Mouse (Mus musculus): ENCODE measurements around the gene Gm20388.

Gm20388 gene

DNA sequence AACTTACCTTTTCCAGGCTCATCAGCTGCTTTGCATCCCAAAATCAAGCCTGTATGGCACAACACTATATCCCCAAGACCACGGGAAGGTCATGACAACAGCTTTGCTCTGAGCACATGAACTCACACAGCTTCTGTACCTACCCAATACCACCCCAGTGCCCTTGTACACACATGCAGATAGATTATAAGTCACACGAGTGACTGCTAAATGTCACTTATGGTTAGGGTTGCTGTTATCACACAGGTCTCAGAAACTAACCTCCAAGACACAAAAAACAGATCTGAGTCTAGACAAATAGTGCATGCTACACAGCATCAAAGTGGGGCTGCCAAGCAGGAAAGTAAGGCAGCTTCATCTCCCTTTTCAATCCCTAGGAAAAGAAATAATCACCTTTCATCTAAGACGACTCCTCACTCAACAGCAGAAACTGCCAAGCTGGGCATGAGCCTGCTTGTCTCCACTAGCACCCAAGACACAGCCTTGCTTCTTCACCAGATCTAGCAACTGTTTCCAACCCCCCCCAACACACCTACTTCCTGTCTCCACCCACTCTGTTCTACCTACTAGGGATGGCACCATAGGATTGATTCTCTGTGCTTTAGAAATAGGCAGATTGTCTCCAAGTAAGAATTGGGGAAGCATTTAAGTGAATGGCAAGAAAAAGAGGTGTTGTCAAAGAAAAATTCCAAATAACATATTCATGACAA is 3043.6 kb downstream of the Gm20388 start:
- no peak for DNase-seq (ENCODE audit: low read depth, low spot score)

DNA sequence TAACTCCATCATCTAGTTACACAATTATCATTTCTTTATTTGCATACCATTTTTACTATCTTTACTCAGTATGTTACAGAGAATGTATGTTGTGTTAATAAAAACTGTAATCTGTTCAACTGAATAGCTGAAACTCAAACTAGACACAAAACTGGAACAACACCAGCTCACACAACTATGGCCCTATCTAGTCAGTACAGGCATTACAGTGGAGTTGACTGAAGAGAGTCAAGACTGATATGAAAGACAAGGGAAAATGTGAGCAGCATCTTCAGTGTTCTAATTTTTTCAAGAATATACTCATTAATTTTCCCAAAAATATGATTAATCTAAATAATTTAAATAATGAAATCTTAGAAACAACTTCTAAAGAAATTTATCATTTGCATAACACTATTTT is 3044.6 kb downstream of the Gm20388 start:
- no peak for DNase-seq (ENCODE audit: low read depth, low spot score)

DNA sequence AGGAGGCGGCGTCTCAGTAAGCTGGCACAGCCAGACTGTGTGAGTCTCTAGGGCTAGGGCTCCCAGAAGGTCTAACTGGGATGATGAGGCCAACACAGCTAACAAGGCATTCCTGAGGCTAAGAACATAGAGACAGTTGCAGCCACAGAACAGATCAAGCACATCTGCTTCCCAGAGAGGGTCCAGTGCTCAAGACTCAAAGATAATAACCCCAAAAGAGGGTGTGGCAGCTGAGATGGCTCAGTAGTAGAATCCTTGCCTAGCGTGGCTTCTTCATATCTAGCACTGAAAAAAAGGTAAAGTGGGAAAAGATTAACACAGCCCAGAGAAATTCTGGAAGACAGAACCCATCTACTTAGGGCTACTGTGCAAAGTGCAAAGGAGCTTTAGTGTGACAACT is 3045.4 kb downstream of the Gm20388 start:
- no peak for DNase-seq (ENCODE audit: low read depth, low spot score)

DNA sequence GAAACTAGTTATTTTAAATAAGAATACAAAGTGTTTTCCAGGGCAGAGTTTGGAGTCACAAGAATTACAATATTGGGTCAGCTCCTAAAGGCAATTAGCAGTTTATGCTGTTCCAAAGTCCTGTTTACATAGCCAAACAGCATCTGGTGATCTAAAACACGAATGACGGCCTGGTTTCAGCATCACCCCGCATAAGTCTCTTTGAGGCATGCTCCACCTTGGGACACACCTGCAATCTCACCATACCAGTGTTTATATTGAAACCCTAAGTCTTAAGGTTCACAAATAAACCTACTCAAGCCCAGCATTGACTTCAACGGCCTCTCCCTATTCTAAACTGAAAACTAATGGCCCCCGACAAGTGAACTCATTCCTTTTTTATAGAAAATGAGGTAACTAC is 3049.7 kb downstream of the Gm20388 start:
- DNase-seq (ENCODE audit: low read depth, low spot score): no peak

DNA sequence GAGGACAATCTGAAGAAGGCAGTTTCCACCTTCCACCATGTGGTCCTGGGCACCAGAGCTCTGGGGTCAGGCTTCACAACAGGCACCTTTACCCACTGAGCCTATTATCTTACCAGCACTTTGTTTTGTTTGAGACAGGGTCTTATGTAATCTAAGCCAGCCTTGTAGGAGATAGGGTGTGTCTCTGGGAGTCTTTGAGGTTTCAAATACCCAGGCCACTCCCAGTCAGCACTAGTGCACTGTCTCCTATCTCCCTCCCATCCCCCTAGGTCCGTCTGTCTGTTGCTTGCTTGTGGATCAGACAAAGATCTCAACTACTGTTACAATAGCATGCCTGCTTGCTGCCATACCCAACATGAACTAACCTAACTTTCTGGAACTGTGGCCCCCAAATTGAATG is 3050.3 kb downstream of the Gm20388 start:
- DNase-seq (ENCODE audit: low read depth, low spot score): no peak

DNA sequence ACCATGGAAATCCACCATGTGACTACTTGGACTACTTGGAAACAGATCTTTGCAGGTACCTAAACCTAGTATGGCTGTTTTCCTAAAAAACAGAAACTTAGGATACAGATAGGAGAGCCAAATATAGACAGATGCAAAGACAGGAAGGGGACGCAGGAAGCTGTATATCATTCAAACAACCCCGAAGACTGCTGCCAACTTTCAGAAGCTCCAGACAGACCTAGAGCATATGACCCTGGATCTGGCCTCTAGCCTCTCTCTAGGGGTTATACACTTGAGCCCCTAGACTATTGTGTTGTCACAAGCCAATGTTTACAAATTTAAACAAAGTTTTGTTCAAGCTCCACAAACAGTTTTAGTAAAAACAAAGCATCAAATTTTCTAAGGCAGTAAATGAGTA is 3050.8 kb downstream of the Gm20388 start:
- no peak for DNase-seq (ENCODE audit: low read depth, low spot score)

DNA sequence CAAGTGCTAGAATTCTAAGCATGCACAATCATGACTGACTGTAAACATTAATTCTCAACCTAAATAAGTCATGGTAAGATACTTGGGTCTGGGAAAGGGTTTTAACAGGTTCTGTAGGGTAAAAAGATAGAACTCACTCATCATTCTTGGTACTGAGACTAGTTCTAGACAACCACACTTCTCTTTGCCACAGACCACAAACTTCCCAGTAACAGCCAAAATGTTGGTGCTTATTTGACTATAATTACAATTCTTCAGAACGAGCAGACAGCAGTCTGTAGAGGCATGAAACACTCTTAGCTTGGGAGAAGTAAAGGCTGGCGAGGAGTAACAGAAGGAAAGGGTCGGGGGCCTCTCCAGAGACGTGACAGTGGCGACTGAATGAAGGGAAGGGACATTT is 3051.4 kb downstream of the Gm20388 start:
- no peak for DNase-seq (ENCODE audit: low read depth, low spot score)

DNA sequence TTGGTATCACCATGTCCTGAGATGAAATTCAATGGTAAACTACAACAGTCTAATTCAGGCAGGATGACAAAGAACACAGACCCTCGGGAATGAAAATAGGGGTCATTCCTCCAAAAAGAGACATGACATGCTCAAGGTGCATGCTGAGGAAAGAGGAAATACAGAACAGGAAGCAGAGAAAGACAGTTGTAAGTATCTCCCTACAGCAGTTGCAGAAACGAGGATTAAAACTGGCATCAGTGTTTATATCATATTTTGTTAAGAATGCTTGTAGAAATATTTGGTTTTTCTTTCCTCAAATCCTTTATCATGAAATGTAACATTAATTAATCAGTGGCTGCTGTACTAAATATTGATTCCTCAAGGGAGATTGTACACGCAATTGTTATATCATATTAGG is 3056.0 kb downstream of the Gm20388 start:
- DNase-seq (ENCODE audit: low read depth, low spot score): no peak

DNA sequence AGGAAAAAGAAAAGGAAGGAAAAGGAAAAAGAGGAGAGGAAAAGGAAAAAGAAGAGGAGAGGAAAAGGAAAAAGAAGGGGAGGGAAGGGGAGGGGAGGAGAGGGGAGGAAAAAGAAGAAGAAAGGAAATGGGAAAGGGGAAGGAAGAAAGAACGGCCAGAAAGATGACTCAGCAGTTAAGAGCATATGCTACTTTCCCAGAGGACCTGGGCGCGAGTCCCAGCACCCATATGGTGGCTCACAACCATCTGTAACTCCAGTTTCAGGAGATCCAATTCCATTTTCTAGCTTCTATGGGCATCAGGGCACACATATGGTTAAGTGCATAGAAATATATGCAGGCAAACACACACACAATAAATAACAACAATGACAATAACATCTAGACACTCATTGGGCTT is 3057.5 kb downstream of the Gm20388 start:
- no peak for DNase-seq (ENCODE audit: low read depth, low spot score)

DNA sequence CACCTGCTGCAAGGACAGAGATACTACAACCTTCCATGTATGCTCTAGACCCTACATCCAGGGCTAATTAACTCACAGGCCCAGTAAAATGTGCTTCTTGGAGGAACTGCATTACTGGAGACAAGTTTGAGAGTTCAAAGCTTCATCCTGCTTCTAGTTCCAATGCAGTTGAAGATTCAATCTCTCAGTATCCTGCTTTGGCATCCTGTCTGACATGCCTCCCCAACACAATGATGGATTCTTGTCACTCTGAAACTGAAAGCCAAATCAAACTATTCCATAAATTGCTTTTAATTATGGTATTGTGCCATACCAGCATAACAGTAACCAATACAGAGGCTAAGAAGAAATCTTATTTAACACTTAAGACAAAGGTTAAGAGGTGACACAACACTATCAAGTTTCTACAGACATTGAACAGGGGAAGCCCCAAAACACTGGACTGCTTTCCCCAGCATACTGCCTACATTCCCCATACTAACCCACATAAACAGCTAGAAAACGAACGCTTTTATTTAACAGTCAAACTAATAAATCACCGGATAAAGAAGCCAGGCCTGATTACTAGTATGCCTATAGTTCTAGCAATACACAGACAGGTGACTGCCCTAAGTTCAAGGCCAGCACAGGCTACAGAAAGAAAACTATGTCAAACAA is 3059.5 kb downstream of the Gm20388 start:
- DNase-seq (ENCODE audit: low read depth, low spot score): no peak

DNA sequence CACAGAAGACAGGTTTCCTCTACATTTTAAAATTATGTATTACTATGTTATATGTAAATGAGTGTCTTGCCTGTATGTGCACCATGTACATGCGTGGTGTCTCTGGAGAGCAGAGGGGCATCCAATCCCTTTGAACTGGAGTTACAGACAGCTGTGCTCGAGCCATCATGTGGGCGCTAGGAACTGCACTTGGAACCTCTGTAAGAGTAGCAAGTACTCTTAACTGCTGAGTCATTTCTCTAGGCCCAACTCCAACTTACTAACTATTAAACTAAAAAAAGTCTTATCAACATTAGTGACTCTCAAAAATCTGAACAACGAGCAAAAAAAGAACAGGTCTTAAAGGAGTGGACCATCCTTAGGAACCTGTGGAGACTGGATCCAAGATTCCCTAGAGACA is 3065.4 kb downstream of the Gm20388 start:
- DNase-seq (ENCODE audit: low read depth, low spot score): no peak

DNA sequence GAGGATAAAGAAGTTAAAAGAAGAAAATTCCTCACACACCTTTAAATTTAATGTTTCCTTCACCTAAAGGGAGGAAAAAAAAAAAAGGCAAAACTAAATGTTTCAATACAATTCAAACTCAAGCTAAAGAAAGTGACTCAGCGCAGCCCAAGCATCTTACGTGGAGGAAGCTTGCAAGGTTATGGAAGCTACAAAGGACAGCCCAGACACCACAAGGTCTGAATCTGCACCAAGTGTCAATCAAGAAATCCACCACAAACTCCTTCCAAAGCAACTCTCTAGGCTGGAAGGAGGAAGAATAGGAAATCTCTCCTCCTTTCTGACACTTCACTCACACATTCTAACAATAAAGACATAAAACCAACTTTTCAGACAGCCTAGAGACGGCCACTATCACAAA is 3068.8 kb downstream of the Gm20388 start:
- no peak for DNase-seq (ENCODE audit: low read depth, low spot score)

DNA sequence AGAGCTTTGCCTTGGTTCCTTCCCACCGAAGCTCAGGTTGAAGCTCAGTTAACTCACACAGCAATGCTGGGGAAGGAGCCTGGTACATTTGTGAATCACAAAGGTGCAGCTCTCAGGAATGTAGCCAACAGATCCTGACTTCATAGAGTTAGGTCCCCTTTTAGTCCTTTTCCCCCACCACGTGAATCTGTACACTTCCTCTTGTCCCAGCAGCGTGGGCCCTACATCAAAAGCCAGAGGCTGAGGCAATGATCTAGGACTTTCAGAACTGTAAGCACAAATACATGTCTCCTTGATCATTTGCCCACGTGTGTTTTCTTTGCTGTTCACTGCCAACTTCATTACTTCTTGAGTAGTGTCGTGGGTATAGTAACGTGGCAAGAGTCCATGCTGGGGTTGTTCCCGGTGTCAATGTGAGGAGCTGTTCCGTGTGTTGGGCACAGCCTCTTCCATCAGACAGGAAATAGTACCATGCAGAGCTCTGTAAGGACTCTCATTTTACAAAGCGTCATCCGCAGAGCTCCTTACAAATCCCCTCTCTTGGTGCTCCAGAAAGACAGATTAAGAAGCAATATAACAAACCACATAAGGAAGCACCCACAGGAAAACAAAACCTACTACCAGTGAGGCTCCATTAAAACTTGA is 3069.3 kb downstream of the Gm20388 start:
- no peak for DNase-seq (ENCODE audit: low read depth, low spot score)

DNA sequence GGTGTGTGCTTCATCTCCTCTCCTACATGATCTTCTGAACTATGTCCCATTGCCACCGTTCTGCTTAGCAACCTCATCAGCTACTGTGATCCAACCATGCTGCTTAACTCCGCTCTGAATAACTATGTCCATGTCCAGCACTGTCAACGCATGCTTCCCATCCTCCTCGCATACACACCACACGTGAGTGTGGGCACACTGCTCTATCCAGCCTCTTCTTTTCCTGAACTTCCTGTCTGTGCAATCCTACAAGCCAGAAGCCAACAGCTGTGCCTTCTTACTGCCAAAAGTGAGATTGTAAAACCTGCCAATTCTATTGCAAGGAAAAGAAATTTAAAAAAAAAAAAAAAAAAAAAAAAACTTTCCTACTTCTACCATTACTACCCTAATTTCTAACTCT is 3071.0 kb downstream of the Gm20388 start:
- DNase-seq (ENCODE audit: low read depth, low spot score): no peak

DNA sequence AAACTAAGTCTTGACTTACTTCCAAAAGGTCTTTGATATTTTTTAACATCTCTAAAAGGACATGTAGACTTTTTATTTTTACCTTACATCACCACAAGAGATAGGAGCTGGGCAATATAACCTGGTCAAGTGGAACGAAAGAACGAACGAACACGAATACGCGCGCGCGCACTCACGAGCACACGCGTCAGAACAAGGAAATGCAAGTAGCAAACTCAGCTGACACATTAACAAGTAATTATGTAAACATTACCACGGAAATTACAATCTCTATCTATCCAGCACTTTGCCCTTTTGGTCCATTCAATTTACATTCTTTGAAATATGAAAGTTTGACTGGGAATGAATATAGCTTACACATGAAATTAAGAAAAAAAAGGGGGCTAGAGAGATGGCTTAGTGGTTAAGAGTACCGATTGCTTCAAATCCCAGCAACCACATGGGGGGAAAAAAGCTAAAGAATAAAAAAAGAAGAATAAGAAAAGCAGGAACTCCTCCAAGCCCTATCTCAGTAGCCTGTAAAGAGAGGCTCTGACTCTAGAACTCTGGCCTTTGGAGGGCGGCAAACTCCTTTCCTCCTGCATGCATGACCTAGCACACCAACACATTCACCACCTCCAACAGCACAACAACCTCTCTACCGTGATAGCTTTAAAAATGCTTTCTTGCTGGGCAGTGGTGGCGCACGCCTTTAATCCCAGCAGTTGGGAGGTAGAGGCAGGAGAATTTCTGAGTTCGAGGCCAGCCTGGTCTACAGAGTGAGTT is 3072.7 kb downstream of the Gm20388 start:
- no peak for DNase-seq (ENCODE audit: low read depth, low spot score)

DNA sequence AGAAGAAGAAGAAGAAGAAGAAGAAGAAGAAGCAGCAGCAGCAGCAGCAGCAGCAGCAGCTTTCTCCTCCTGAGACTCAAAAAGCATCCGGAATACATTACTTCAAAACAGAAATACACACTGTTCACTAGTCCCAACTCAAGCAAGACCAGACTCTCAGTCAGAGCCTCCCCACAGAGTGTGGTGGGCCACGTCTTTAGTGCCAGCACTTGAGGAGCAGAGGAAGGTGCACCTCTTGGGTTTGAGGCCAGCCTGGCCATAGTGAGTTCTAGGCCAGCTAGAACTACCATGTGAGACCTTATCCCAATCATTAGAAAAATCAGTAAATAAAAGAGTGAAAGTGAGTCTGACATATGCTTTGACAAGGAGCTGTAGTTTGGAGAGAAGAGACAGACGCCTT is 3073.5 kb downstream of the Gm20388 start:
- no peak for DNase-seq (ENCODE audit: low read depth, low spot score)

DNA sequence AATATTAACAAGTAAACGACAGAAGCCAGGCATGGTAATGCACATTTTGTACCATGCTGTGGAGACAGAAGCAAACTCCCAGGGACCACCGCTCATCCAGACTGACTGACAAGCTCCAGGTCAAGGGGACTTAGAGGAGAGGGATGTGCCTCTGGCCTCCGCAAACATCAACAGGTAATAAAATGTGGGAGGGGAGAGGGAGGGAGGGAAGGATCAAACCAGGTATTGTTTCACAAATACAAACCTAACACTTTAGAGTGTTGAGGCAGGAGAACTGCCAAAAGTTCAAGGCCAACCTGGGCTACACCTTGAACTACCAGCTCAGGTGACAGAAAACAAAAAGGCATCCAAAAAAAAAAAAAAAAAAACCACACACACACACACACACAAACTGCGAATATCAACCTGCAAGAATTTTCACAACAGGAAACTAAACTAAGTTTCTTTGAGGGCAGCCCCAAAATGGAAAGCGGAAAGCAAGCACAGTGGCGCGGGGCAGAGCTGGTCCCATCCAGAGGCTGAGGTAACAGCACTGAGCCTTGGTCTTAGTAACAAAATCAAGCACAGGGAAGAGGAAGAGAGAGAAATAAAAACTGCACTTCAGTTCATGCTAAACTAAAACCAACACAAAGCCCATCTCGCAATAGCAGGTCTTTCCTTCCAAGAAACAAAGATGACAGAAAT is 3076.0 kb downstream of the Gm20388 start:
- no peak for DNase-seq (ENCODE audit: low read depth, low spot score)

DNA sequence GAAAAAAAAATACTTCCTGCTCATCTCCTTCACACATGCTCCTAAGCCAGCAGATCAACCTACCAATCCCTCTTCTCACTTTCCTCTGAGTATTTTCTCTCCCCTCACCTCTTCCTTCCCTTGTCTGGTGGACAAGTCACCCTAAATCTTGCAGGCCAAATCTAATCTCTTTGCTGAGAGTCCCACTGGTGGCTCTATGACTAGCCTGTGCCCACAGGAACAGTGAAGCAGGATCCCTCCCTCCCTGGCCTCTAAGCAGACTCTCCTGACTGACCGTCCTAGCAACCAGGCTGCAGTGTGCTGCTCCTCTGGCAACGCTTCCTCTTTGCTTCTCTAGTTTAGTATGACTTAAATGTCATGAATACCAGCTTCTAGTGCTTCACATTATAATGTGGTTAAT is 3076.6 kb downstream of the Gm20388 start:
- DNase-seq (ENCODE audit: low read depth, low spot score): no peak

DNA sequence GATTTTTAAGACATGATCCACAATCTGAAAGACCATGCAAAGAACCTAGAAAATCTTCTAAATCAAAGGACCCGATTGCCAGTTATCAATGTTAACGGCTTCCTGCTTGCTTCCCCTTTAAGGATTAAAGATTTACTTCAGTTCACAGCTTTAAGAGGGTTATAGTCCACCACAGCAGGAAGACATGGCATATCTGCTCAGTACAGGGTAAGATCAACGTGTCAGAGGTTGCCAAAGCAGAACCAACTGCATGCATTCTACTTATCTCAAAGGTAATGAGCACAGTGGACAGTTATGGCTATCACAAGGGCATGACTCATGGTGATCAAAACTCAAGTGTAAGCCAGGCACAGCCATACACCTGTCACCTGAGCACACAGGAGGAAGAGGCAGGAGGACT is 3078.3 kb downstream of the Gm20388 start:
- DNase-seq (ENCODE audit: low read depth, low spot score): peak; percentile 22

DNA sequence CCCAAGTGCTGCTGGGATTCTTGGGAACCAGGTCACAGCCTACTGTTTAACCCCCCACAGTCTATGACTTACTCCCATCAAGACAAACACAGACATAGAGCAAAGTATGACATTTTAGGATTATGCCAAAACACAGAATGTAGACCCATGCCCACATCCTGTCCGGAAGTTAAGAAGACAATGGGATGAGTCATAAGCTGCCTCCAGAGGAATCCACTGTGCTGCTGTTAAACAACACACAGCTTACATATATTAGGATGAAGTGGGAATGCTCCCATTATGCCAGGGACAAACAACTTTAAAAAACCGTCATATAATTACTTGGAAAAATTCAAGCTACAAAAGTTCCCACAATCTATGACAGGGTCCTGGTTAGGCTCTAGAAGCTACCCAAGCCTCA is 3079.3 kb downstream of the Gm20388 start:
- DNase-seq (ENCODE audit: low read depth, low spot score): no peak

DNA sequence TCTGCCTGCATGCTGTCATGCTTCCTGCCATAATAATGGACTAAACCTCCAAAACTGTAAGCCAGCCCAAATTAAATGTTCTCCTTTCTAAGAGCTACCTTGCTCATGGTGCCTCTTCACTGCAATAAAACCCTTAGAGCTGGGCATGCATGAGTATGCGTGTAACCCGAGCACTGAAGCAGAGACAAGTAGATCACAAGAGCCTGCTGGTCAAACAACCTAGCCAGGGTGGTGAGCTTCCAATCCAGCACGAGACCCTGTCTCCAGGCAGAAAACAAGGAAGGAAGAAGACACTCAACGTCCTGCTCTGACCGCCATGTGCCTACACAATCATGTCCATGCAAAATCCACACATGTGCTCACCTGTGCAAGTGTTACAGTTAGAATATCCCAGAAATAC is 3080.7 kb downstream of the Gm20388 start:
- DNase-seq (ENCODE audit: low read depth, low spot score): no peak

DNA sequence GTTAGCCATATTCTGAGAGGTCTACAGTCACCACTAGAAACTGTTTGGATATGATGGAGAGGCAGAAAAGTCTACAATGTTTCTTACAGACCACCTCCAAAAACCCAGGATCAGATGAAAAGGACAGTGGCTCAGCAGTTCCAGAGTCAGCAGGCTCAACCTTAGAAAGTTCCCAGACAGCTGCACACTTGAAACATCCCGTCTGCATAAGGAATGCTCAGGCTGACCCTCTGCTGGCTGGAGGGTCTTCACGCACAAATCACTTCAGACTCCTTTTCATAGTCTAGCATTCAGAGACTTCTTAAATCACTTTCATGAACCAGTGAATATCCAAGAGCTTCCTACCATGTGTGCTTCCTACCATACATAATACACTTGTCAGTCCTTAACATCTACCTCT is 3081.7 kb downstream of the Gm20388 start:
- no peak for DNase-seq (ENCODE audit: low read depth, low spot score)

All from retina, adult 2 months (tissue).